Mouse (Mus musculus) liver, embryonic 14.5 days (tissue): ENCODE measurements around the gene Il1rl2. TPM values are rescaled to one million over a fixed set of nuclear protein-coding genes. Genes with fewer than 3 reads are reported as not detected.

Experiments
- ATAC-seq: fragments of 200-750 bp; cut with Nextera tagmentation; 2 replicates; pipeline ENCODE4 v1.8.0; 2017; ENCODE audit warnings: moderate number of reproducible peaks, mild to moderate bottlenecking, moderate library complexity; ENCODE audit not compliant: insufficient read depth
- DNase-seq, 3 experiments: peaks; one replicate each; pipeline ENCODE4 v3.0.0-alpha.2; 2012 to 2013; ENCODE audit warnings: low read depth in 3 of 3, low spot score in 3 of 3
- H3K27ac ChIP-seq: fragments of 300-500 bp; sonication (generic); 2 replicates; pipeline ENCODE4 v1.5.1; 2014; ENCODE audit warnings: moderate library complexity, mild to moderate bottlenecking, control low read depth, inconsistent platforms
- H3K27me3 ChIP-seq: fragments of 300-500 bp; sonication (generic); 2 replicates; pipeline ENCODE4 v1.6.1; 2014; ENCODE audit warnings: mild to moderate bottlenecking, low read length, moderate library complexity; ENCODE audit not compliant: control insufficient read depth, insufficient read depth
- H3K36me3 ChIP-seq: fragments of 300-500 bp; sonication (generic); replicated peaks from 2 replicates; pipeline ENCODE4 v1.6.1; 2014; ENCODE audit warnings: low read depth; ENCODE audit not compliant: control insufficient read depth, insufficient read depth
- H3K4me1 ChIP-seq, 2 experiments: fragments of 200-500 bp in 1 of 2; fragments of 300-500 bp in 1 of 2; sonication (generic) in 1 of 2; replicated peaks; 2 replicates each; pipeline ENCODE4 v1.6.1; 2012 to 2014; ENCODE audit warnings: antibody characterized with exemption in 1 of 2, inconsistent platforms in 1 of 2, low read length in 1 of 2; ENCODE audit not compliant: control insufficient read depth in 2 of 2, insufficient read depth in 2 of 2
- H3K4me2 ChIP-seq: fragments of 300-500 bp; sonication (generic); 2 replicates; pipeline ENCODE4 v1.6.1; 2014; ENCODE audit warnings: low read depth, mild to moderate bottlenecking, control low read depth, moderate library complexity
- H3K4me3 ChIP-seq, 2 experiments: fragments of 200-500 bp in 1 of 2; fragments of 300-500 bp in 1 of 2; sonication (generic) in 1 of 2; 2 replicates each; pipeline ENCODE4 v1.5.1; 2012 to 2014; ENCODE audit warnings: low read depth in 2 of 2, low read length in 2 of 2, mild to moderate bottlenecking in 2 of 2, control low read depth in 1 of 2, inconsistent platforms in 1 of 2, moderate library complexity in 1 of 2; ENCODE audit not compliant: insufficient read depth in 1 of 2
- H3K9ac ChIP-seq: fragments of 300-500 bp; sonication (generic); replicated peaks from 2 replicates; pipeline ENCODE4 v1.6.1; 2014; ENCODE audit warnings: mild to moderate bottlenecking, control low read depth, moderate library complexity
- H3K9me3 ChIP-seq: fragments of 300-500 bp; sonication (generic); 2 replicates; pipeline ENCODE4 v1.6.1; 2016; ENCODE audit warnings: low read length, mixed read lengths; ENCODE audit not compliant: control insufficient read depth
- CTCF ChIP-seq: IDR thresholded peaks from 2 replicates; pipeline ENCODE4 v1.5.1; 2016; ENCODE audit warnings: antibody characterized with exemption, low read depth, control low read depth
- EP300 ChIP-seq: IDR thresholded peaks from 2 replicates; pipeline ENCODE4 v1.6.1; 2016; ENCODE audit warnings: antibody characterized with exemption, low read depth
- WGBS: fragments of 180-500 bp; shearing (Covaris S2); extraction: QIAGEN DNeasy Blood & Tissue Kit; methylation state at CpG from one replicate; pipeline ENCODE4 v1.1.7; 2014; ENCODE audit not compliant: insufficient replicate concordance; 5-methylcytosine and 5-hydroxymethylcytosine counted together
- polyA plus RNA-seq, 2 experiments: library from polyadenylated mRNA; depleted of rRNA in 1 of 2; stranded (reverse) in 1 of 2; unstranded in 1 of 2; fragments of >200 nt; fragmentation: Nextera tagmentation in 1 of 2; extraction: Ambion mirVana in 1 of 2; gene quantifications; 2 replicates each; pipeline versions ENCODE4 v1.2.1 to v1.2.3; 2012 to 2014

Il1rl2 gene
- polyA plus RNA-seq, 2 experiments, result 0.52 to 0.80 TPM

- Histone ChIP-seq H3K27me3 (peaks cover 7% of the 10 kb centered on the region), H3K4me2 (no peak overlapping the region), H3K9ac (no peak overlapping the region), H3K27ac (no peak overlapping the region), H3K4me1 (peaks cover 0 to 10% of the 10 kb centered on the region in 2 experiments; a peak in 2 of 4 replicates), H3K4me3 (no peak overlapping the region), H3K9me3 (no peaks in the 10 kb centered on the region), H3K36me3 (no peaks in the 10 kb centered on the region)
- no peak for TF ChIP-seq EP300
- no peak for TF ChIP-seq CTCF
- 16% methylated on average over 1 of the region's 1 CpGs for WGBS
- ATAC-seq, result no peak
- no peak for DNase-seq
These were observed 5.1 kb downstream of the Il1rl2 start for GRCm38 (mm10) chr1:40329526-40329925.

- no peak overlapping the region for H3K4me2 ChIP-seq
- TF ChIP-seq EP300, result no peak
- no peak for TF ChIP-seq CTCF
- H3K27ac ChIP-seq, result no peak overlapping the region
- H3K4me1 ChIP-seq, result 0 out of 4 replicates have a peak, but pooled peaks cover 0 to 3% of the 10 kb centered on the region in 2 experiments
- WGBS, result 65% methylated on average over 8 of the region's 8 CpGs
- H3K36me3 ChIP-seq, result no peaks in the 10 kb centered on the region
- peaks cover 7% of the 10 kb centered on the region for H3K27me3 ChIP-seq
- DNase-seq, result no peak
- no peak overlapping the region for H3K9ac ChIP-seq
- H3K9me3 ChIP-seq, result no peaks in the 10 kb centered on the region
- no peak for ATAC-seq
- H3K4me3 ChIP-seq, result no peak overlapping the region
These were observed 5.8 kb downstream of the Il1rl2 start for GRCm38 (mm10) chr1:40330181-40330580.

GRCm38 (mm10) chr1:40339346-40339745 lies 14.9 kb downstream of the Il1rl2 start:
- TF ChIP-seq EP300 (no peak), CTCF (no peak)
- 55% methylated on average over 1 of the region's 1 CpGs for WGBS
- no peak for ATAC-seq
- Histone ChIP-seq H3K4me2 (no peak overlapping the region), H3K9me3 (no peaks in the 10 kb centered on the region), H3K27ac (no peak overlapping the region), H3K9ac (no peak overlapping the region), H3K4me1 (no peaks in the 10 kb centered on the region), H3K27me3 (no peaks in the 10 kb centered on the region), H3K4me3 (no peak overlapping the region), H3K36me3 (no peaks in the 10 kb centered on the region)
- DNase-seq, result no peak

DNA sequence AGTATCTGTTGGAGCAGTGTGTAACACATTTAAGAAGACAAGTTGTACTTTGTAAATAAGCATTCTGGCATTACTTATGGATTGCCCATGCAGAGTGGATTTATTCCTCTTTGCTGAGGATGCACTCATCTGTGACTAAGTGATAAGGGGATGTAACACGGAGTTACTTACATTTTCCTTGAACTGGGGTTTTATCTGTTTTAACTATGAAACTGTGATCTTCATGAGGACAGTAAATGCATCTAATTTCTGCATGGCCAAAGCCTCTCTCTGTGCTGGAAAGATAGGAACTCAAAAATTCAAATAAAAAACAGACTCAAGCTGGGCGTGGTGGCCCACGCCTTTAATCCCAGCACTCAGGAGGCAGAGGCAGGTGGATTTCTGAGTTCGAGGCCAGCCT lies 15.7 kb downstream of the Il1rl2 start:
- Histone ChIP-seq H3K4me3 (no peak overlapping the region), H3K9me3 (no peaks in the 10 kb centered on the region), H3K4me1 (no peaks in the 10 kb centered on the region), H3K27me3 (no peaks in the 10 kb centered on the region), H3K27ac (no peak overlapping the region), H3K4me2 (no peak overlapping the region), H3K36me3 (no peaks in the 10 kb centered on the region), H3K9ac (no peak overlapping the region)
- peak; percentile 45; the same call in 1 of the 2 replicates for ATAC-seq
- 42% methylated on average over 4 of the region's 4 CpGs for WGBS
- TF ChIP-seq CTCF (no peak), EP300 (peak; percentile 26; the same call in 1 of the 2 replicates)
- no peak for DNase-seq

DNA sequence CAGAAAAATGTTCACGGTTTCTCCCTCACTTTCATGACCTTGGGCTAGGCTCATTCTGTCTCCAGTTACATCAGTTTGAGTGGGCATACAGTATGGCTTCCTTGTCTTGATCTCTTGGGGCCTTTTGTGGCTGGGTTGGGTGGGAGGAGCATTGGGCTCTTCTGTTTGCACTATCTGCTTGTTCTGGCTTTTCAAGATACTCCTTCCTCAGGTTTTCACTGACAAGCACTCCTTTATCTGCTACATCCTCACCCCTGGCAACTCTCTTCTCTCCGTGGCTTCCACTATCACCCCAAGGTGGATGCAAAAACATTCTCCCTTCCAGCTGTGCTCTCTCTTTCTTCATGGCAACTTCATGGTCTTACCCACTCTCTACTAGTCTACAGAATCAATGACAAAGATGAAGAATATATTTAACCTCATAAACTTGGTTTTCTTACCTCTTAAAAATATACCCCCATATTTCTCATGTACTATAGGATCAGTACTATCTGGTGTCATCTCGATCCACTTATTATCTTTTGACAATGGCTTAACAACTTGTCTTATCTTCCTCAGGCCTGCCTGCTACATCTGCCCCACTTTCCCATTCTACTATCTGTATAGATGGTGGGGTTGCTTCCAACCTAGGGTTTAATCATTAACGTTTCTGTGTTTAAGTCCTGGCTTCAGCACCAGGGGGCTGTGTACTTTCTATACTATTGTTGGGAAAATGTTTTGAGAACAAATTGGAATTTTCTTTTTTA lies 27.9 kb downstream of the Il1rl2 start:
- Histone ChIP-seq H3K27me3 (no peaks in the 10 kb centered on the region), H3K9ac (no peak overlapping the region), H3K9me3 (no peaks in the 10 kb centered on the region), H3K4me1 (peaks cover 4 to 13% of the 10 kb centered on the region in 2 experiments; a peak in 3 of 4 replicates), H3K4me2 (no peak overlapping the region), H3K4me3 (no peak overlapping the region), H3K36me3 (no peaks in the 10 kb centered on the region), H3K27ac (no peak overlapping the region)
- TF ChIP-seq CTCF (no peak), EP300 (peak; percentile 63)
- peak in 2 of 3 experiments; percentile 35 to 40 for DNase-seq
- 17% methylated on average over 4 of the region's 4 CpGs for WGBS
- peak; percentile 82 for ATAC-seq
